Mouse (Mus musculus) heart, embryonic 12.5 days (tissue): ENCODE data around the gene Klhdc3. TPM values are rescaled to one million over a fixed set of nuclear protein-coding genes. Genes with fewer than 3 reads are reported as not detected.
A peak's percentile ranks its signal among the peaks of the same experiment; 100 is the strongest.

Experiments
- ATAC-seq: fragments of 200-750 bp; cut with Nextera tagmentation; 2 replicates; pipeline ENCODE4 v1.8.0; 2017; ENCODE audit warnings: moderate TSS enrichment, moderate library complexity; ENCODE audit not compliant: insufficient number of reproducible peaks, low FRiP score
- H3K27ac ChIP-seq: fragments of 300-500 bp; sonication (generic); 2 replicates; pipeline ENCODE4 v1.5.1; 2016; ENCODE audit warnings: mild to moderate bottlenecking, moderate library complexity; ENCODE audit not compliant: poor library complexity, severe bottlenecking
- H3K27me3 ChIP-seq: fragments of 300-500 bp; sonication (generic); replicated peaks from 2 replicates; pipeline ENCODE4 v1.6.1; 2016; ENCODE audit warnings: mild to moderate bottlenecking, moderate library complexity
- H3K36me3 ChIP-seq: fragments of 300-500 bp; sonication (generic); 2 replicates; pipeline ENCODE4 v1.6.1; 2016; ENCODE audit warnings: mild to moderate bottlenecking, moderate library complexity
- H3K4me1 ChIP-seq: fragments of 300-500 bp; sonication (generic); replicated peaks from 2 replicates; pipeline ENCODE4 v1.6.1; 2016; ENCODE audit warnings: mild to moderate bottlenecking
- H3K4me2 ChIP-seq: fragments of 300-500 bp; sonication (generic); 2 replicates; pipeline ENCODE4 v1.6.1; 2016; ENCODE audit warnings: mild to moderate bottlenecking, moderate library complexity
- H3K4me3 ChIP-seq: fragments of 300-500 bp; sonication (generic); 2 replicates; pipeline ENCODE4 v1.5.1; 2016; ENCODE audit warnings: mild to moderate bottlenecking
- H3K9ac ChIP-seq: fragments of 300-500 bp; sonication (generic); 2 replicates; pipeline ENCODE4 v1.6.1; 2016; ENCODE audit warnings: mild to moderate bottlenecking, moderate library complexity
- H3K9me3 ChIP-seq: fragments of 300-500 bp; sonication (generic); replicated peaks from 2 replicates; pipeline ENCODE4 v1.6.1; 2016; ENCODE audit warnings: mild to moderate bottlenecking, moderate library complexity
- WGBS: fragments of 180-500 bp; shearing (Covaris S2); methylation state at CpG from one replicate; pipeline ENCODE4 v1.1.7; 2016; 5-methylcytosine and 5-hydroxymethylcytosine counted together
- polyA plus RNA-seq: library from polyadenylated mRNA; unstranded; fragments of >200 nt; fragmentation: Nextera tagmentation; extraction: Ambion mirVana; gene quantifications from 2 replicates; pipeline ENCODE4 v1.2.1, GENCODE M21; 2016

The Klhdc3 gene
- polyA plus RNA-seq, 1 experiment from 2014 or later: 149 TPM

GRCm38 (mm10) chr17:46713849-46714248 lies 33.1 kb upstream of the Klhdc3 start:
- H3K4me2 ChIP-seq: no peak overlapping the region
- H3K9ac ChIP-seq: no peak overlapping the region
- no peak overlapping the region for H3K4me3 ChIP-seq
- H3K27ac ChIP-seq: no peak overlapping the region
- H3K27me3 ChIP-seq: no peaks in the 10 kb centered on the region
- no peak for ATAC-seq
- peaks cover 17% of the 10 kb centered on the region for H3K4me1 ChIP-seq
- H3K36me3 ChIP-seq: peaks cover 43% of the 10 kb centered on the region
- 90% methylated on average over 9 of the region's 9 CpGs for WGBS
- H3K9me3 ChIP-seq: no peaks in the 10 kb centered on the region

DNA sequence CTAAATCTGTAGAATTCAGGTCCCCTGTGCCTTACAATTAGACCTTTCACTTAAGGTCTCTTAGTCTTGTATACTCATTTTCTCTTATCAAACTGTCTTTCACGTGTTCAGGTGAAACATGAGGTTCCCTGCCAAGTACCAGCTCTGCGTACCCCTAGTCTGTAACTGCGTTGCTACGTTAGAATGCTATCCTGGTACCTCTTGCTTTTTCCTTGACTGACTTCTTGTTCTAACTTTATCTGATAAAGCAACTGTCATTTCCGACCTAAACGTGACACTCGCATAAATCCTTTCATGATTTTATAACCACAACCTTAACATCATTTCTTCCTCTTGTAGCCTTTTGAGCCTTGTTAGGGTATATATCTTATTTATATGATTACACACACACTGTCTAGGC lies 31.7 kb upstream of the Klhdc3 start:
- peak overlapping the region; percentile 97 for H3K9ac ChIP-seq
- H3K4me1 ChIP-seq: peaks cover 17% of the 10 kb centered on the region
- 52% methylated on average over 7 of the region's 7 CpGs for WGBS
- no peak for ATAC-seq
- H3K27ac ChIP-seq: no peak overlapping the region
- H3K36me3 ChIP-seq: peaks cover 38% of the 10 kb centered on the region
- peak overlapping the region; percentile 96 for H3K4me2 ChIP-seq
- no peaks in the 10 kb centered on the region for H3K9me3 ChIP-seq
- H3K4me3 ChIP-seq: peak overlapping the region; percentile 97
- H3K27me3 ChIP-seq: no peaks in the 10 kb centered on the region

GRCm38 (mm10) chr17:46711612-46712271 lies 31.0 kb upstream of the Klhdc3 start:
- no peaks in the 10 kb centered on the region for H3K9me3 ChIP-seq
- peaks cover 17% of the 10 kb centered on the region for H3K4me1 ChIP-seq
- no peaks in the 10 kb centered on the region for H3K27me3 ChIP-seq
- H3K4me3 ChIP-seq: peak overlapping the region; percentile 97
- H3K27ac ChIP-seq: peak overlapping the region; percentile 61
- WGBS: under 1% methylated on average over 76 of the region's 76 CpGs
- peak overlapping the region; percentile 96 for H3K4me2 ChIP-seq
- peaks cover 33% of the 10 kb centered on the region for H3K36me3 ChIP-seq
- peak; percentile 54 for ATAC-seq
- H3K9ac ChIP-seq: peak overlapping the region; percentile 97

DNA sequence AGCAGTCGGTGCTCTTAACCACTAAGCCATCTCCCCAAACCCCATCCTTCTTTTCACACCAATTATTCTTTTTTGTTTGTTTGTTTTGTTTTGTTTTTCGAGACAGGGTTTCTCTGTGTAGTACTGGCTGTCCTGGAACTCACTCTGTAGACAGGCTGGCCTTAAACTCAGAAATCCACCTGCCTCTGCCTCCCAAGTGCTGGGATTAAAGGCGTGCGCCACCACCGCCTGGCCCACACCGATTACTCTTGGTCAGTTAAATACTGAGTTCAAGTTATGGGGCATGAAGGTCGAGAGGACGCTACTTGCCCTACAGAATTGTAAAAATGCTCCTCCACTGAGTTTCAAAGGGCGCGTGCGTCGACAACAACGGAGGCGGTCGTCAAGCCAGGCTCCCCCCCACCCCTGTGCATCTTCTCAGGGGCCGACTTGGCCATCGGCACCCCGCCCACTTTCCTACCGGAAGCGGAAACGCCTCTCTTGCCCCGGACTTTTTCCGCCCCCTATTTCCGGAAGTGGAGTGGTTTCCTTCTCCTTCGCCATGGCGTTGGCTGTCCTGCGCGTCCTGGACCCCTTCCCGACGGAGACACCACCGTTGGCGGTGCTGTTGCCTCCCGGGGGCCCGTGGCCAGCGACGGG lies 30.4 kb upstream of the Klhdc3 start, which contains the start of gene Pex6:
TSS of gene Pex6 (plus strand) at position 505 of the 639 bp plus-strand sequence.
- H3K4me3 ChIP-seq: peak within 1 kb of the TSS; percentile 97
- H3K27me3 ChIP-seq: no peaks in the 10 kb centered on the region
- WGBS: 7% methylated on average over 36 of the region's 36 CpGs
- H3K4me1 ChIP-seq: peaks cover 19% of the 10 kb centered on the region
- peak within 1 kb of the TSS; percentile 97 for H3K9ac ChIP-seq
- H3K9me3 ChIP-seq: no peaks in the 10 kb centered on the region
- peak; percentile 88 for ATAC-seq
- H3K4me2 ChIP-seq: peak within 1 kb of the TSS; percentile 96
- H3K27ac ChIP-seq: peak within 1 kb of the TSS; percentile 61
- peaks cover 27% of the 10 kb centered on the region for H3K36me3 ChIP-seq

GRCm38 (mm10) chr17:46706375-46707089 lies 25.8 kb upstream of the Klhdc3 start:
- peaks cover 36% of the 10 kb centered on the region for H3K4me1 ChIP-seq
- no peak overlapping the region for H3K4me3 ChIP-seq
- no peak overlapping the region for H3K27ac ChIP-seq
- H3K4me2 ChIP-seq: no peak overlapping the region
- 78% methylated on average over 14 of the region's 14 CpGs for WGBS
- H3K9me3 ChIP-seq: no peaks in the 10 kb centered on the region
- ATAC-seq: no peak
- no peak overlapping the region for H3K9ac ChIP-seq
- H3K36me3 ChIP-seq: no peaks in the 10 kb centered on the region
- H3K27me3 ChIP-seq: no peaks in the 10 kb centered on the region

DNA sequence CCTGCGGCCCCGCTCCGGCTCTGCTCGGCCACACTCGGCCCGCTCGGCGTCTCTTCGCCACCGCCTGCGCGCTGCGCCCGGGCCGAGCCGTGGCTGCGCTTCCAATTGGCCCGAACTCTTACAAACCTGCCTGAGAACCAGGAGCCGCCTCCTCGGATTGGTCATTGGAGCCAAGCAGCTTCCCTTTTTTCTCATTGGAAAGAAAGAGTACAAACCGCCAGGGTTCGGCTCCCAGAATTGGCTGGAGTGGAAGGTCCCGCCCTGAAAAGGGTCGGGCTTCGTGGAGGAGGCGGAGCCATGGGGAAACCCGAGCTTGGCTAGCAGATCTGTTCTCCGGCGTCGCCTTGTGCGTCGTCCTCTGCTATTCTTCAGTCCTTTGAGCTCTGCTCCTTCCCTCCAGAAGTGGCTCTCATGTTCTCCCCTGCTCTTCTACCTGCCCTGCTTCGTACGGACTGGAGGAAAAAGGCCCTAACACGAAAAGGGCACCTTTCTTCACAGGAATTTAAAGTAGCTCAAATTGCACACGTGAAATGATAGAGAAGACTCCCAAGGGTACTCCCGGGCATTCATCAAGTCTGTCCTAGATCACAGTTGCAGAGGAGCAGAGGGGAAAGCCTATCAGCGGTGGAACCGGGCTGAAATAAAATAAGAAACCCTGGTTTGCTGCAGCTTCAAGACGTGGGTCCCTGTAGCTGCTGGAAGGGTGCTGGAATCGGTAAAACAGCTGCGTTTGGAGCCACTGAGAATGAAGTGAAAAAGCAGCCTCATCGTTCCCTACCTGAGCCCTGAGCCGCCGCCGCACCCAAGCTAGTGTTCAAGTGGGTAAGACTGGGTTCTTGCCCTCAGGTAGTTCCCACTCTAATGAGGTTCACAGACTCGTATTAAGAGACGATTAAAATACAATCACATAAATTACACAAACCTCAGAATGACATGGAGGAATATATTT lies 24.4 kb upstream of the Klhdc3 start, which contains the start of gene Ppp2r5d:
TSS of gene Ppp2r5d (minus strand) at position 225 of the 949 bp plus-strand sequence.
- Histone ChIP-seq H3K9me3 (no peaks in the 10 kb centered on the region), H3K4me3 (peak within 1 kb of the TSS; percentile 88), H3K36me3 (no peaks in the 10 kb centered on the region), H3K27me3 (no peaks in the 10 kb centered on the region), H3K9ac (peak within 1 kb of the TSS; percentile 92), H3K4me2 (peak within 1 kb of the TSS; percentile 94), H3K4me1 (peaks cover 41% of the 10 kb centered on the region), H3K27ac (peak within 1 kb of the TSS; percentile 89)
- ATAC-seq: peak; percentile 94
- WGBS: 1% methylated on average over 48 of the region's 48 CpGs

- H3K4me3 ChIP-seq: peak overlapping the region; percentile 88
- ATAC-seq: peak; percentile 79
These were observed 23.5 kb upstream of the Klhdc3 start for GRCm38 (mm10) chr17:46703971-46704886.

DNA sequence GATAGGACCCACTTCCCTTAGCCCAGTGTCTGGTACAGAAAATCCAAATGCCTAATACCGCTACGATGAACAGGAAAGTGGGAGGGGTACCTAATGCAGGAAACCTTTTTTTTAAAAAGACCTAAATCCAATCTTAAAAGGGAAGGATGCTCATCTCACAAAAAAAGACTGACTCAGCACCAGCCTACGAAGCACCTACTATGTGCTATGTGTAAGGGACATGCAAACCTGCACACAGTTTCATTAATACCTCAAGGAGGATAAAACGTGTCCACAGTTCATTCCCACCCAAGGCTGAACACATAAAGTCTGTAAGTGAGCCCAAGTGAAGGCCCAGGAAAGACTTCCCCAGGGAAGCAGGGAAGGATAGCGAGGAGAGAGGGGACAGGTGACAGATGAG lies 21.8 kb upstream of the Klhdc3 start:
- Histone ChIP-seq H3K4me2 (peak overlapping the region; percentile 94; the same call in 1 of the 2 replicates), H3K27me3 (no peaks in the 10 kb centered on the region), H3K36me3 (peaks cover 22% of the 10 kb centered on the region), H3K4me1 (peaks cover 41% of the 10 kb centered on the region), H3K27ac (no peak overlapping the region), H3K4me3 (no peak overlapping the region), H3K9me3 (no peaks in the 10 kb centered on the region), H3K9ac (peak overlapping the region; percentile 92; the same call in 1 of the 2 replicates)
- ATAC-seq: no peak
- WGBS: 81% methylated on average over 5 of the region's 5 CpGs

More at GRCm38 (mm10) chr17:46703971-46704886, 23.5 kb upstream of the Klhdc3 start:
- 4% methylated on average over 39 of the region's 41 CpGs for WGBS
- Histone ChIP-seq H3K36me3 (peaks cover 7% of the 10 kb centered on the region), H3K27me3 (no peaks in the 10 kb centered on the region), H3K4me2 (peak overlapping the region; percentile 94), H3K4me1 (peaks cover 41% of the 10 kb centered on the region), H3K27ac (peak overlapping the region; percentile 89), H3K9ac (peak overlapping the region; percentile 92), H3K9me3 (no peaks in the 10 kb centered on the region)

DNA sequence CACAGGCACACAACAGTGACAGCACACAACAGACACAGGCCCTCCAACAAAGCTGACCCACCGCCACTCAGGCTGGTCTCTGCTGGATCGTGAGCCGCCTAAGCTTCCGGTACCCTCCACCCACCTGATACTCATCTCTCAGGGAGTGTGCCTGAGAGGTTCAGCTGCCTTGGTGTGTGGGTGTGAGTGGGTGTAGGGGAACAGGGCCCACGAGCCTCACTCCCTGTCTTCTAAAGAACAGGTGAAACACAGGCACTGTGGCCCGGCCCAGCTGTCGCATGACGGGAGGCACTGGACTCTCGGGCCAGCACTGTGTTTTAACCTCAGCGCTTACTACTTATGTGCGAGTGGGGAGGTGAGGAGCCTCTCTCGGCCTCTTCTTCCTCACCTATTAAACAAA lies 21.4 kb upstream of the Klhdc3 start:
- Histone ChIP-seq H3K36me3 (peaks cover 22% of the 10 kb centered on the region), H3K4me2 (no peak overlapping the region), H3K4me1 (peaks cover 41% of the 10 kb centered on the region), H3K27ac (no peak overlapping the region), H3K27me3 (no peaks in the 10 kb centered on the region), H3K9ac (peak overlapping the region; percentile 11; the same call in 1 of the 2 replicates), H3K9me3 (no peaks in the 10 kb centered on the region), H3K4me3 (no peak overlapping the region)
- 81% methylated on average over 12 of the region's 12 CpGs for WGBS
- no peak for ATAC-seq
